Mouse (Mus musculus): ENCODE measurements around the gene Stard9. TPM values are rescaled to one million over a fixed set of nuclear protein-coding genes. Genes with fewer than 3 reads are reported as not detected.
A peak's percentile ranks its signal among the peaks of the same experiment; 100 is the strongest.

Gene Stard9
- polyA plus RNA-seq, 1 experiment from 2014 or later = 7.0 TPM

- no peak for ATAC-seq (ENCODE audit: low FRiP score)
- H3K9me3 ChIP-seq (ENCODE audit: control insufficient read depth, low read length) = no peaks in the 10 kb centered on the region
- 100% methylated on average over 1 of the region's 1 CpGs for WGBS
Measured at GRCm38 (mm10) chr2:120619538-120619937, 9.4 kb upstream of the Stard9 start.

GRCm38 (mm10) chr2:120622920-120623319 lies 6.0 kb upstream of the Stard9 start:
- no peak overlapping the region for H3K27ac ChIP-seq
- H3K9me3 ChIP-seq (ENCODE audit: control insufficient read depth, low read length) = no peaks in the 10 kb centered on the region
- DNase-seq (ENCODE audit: low spot score) (no peak), ATAC-seq (ENCODE audit: low FRiP score) (no peak)
- no peak overlapping the region for H3K9ac ChIP-seq
- no peak overlapping the region for H3K4me2 ChIP-seq (replicated peaks)
- H3K27me3 ChIP-seq (ENCODE audit: control insufficient read depth, insufficient read depth, low read length) = no peaks in the 10 kb centered on the region
- no peak overlapping the region for H3K4me3 ChIP-seq (replicated peaks; ENCODE audit: low read length)
- H3K4me1 ChIP-seq (replicated peaks; ENCODE audit: control insufficient read depth, insufficient read depth, low read length) = no peaks in the 10 kb centered on the region
- H3K36me3 ChIP-seq (replicated peaks; ENCODE audit: control insufficient read depth, insufficient read depth) = peaks cover 21% of the 10 kb centered on the region

More at GRCm38 (mm10) chr2:120619538-120619937, 9.4 kb upstream of the Stard9 start:
- H3K36me3 ChIP-seq (replicated peaks; ENCODE audit: control insufficient read depth, insufficient read depth) = peaks cover 50% of the 10 kb centered on the region
- no peak overlapping the region for H3K4me2 ChIP-seq (replicated peaks)
- H3K27ac ChIP-seq = no peak overlapping the region
- H3K4me1 ChIP-seq (replicated peaks; ENCODE audit: control insufficient read depth, insufficient read depth, low read length) = no peaks in the 10 kb centered on the region
- no peak overlapping the region for H3K9ac ChIP-seq
- no peak overlapping the region for H3K4me3 ChIP-seq (replicated peaks; ENCODE audit: low read length)
- H3K27me3 ChIP-seq (ENCODE audit: control insufficient read depth, insufficient read depth, low read length) = no peaks in the 10 kb centered on the region
- no peak for DNase-seq (ENCODE audit: low spot score)

GRCm38 (mm10) chr2:120628076-120628865 lies 650 bp upstream of the Stard9 start:
- 32% methylated on average over 10 of the region's 10 CpGs for WGBS
- H3K9me3 ChIP-seq (ENCODE audit: control insufficient read depth, low read length) = no peaks in the 10 kb centered on the region
- H3K27ac ChIP-seq = peak overlapping the region; percentile 60
- peaks cover 6% of the 10 kb centered on the region for H3K4me1 ChIP-seq (replicated peaks; ENCODE audit: control insufficient read depth, insufficient read depth, low read length)
- no peaks in the 10 kb centered on the region for H3K27me3 ChIP-seq (ENCODE audit: control insufficient read depth, insufficient read depth, low read length)
- H3K9ac ChIP-seq = peak overlapping the region; percentile 42
- H3K36me3 ChIP-seq (replicated peaks; ENCODE audit: control insufficient read depth, insufficient read depth) = peaks cover 8% of the 10 kb centered on the region; the same call in 1 of the 2 replicates
- peak overlapping the region; percentile 44 for H3K4me2 ChIP-seq (replicated peaks)
- no peak for DNase-seq (ENCODE audit: low spot score)
- ATAC-seq (ENCODE audit: low FRiP score) = peak; percentile 32; the same call in 1 of the 2 replicates
- peak overlapping the region; percentile 53 for H3K4me3 ChIP-seq (replicated peaks; ENCODE audit: low read length)

- H3K4me3 ChIP-seq (replicated peaks; ENCODE audit: low read length) = no peak overlapping the region
- H3K9me3 ChIP-seq (ENCODE audit: control insufficient read depth, low read length) = no peaks in the 10 kb centered on the region
- no peak for DNase-seq (ENCODE audit: low spot score)
- ATAC-seq (ENCODE audit: low FRiP score) = no peak
- H3K9ac ChIP-seq = no peak overlapping the region
- H3K27ac ChIP-seq = no peak overlapping the region
- H3K4me2 ChIP-seq (replicated peaks) = peak overlapping the region; percentile 63
- H3K27me3 ChIP-seq (ENCODE audit: control insufficient read depth, insufficient read depth, low read length) = no peaks in the 10 kb centered on the region
- H3K36me3 ChIP-seq (replicated peaks; ENCODE audit: control insufficient read depth, insufficient read depth) = peaks cover 13% of the 10 kb centered on the region; the same call in 1 of the 2 replicates
- H3K4me1 ChIP-seq (replicated peaks; ENCODE audit: control insufficient read depth, insufficient read depth, low read length) = peaks cover 6% of the 10 kb centered on the region
- 76% methylated on average over 2 of the region's 2 CpGs for WGBS
Measured at GRCm38 (mm10) chr2:120630246-120630645, 1.3 kb downstream of the Stard9 start.

DNA sequence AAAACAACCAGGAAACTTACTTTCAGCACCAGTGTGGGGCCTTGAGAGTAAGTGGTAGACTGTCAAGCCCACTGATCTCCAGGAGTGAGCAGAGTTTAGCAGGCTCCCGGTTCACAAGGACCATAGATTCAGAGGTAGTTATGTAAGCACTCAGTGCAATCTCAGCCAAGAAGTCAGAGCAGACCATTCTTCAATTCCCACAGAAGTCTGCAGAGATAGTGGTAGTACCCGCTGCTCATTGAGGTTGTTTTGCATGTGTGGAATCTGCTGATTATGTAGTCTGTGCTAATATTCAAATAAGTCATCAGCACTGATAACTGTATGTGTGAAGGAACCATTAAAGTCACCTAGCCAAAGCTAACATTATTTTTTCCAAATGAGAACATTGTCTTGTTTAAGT lies 1.7 kb downstream of the Stard9 start:
- WGBS = 66% methylated on average over 2 of the region's 2 CpGs
- ATAC-seq (ENCODE audit: low FRiP score) = no peak
- H3K4me2 ChIP-seq (replicated peaks) = no peak overlapping the region

GRCm38 (mm10) chr2:120631521-120631920 lies 2.6 kb downstream of the Stard9 start:
- Histone ChIP-seq H3K4me3 (replicated peaks; ENCODE audit: low read length) (no peak overlapping the region), H3K27me3 (ENCODE audit: control insufficient read depth, insufficient read depth, low read length) (no peaks in the 10 kb centered on the region), H3K9me3 (ENCODE audit: control insufficient read depth, low read length) (no peaks in the 10 kb centered on the region), H3K27ac (no peak overlapping the region), H3K4me1 (replicated peaks; ENCODE audit: control insufficient read depth, insufficient read depth, low read length) (peaks cover 6% of the 10 kb centered on the region), H3K9ac (no peak overlapping the region), H3K36me3 (replicated peaks; ENCODE audit: control insufficient read depth, insufficient read depth) (peaks cover 13% of the 10 kb centered on the region; the same call in 1 of the 2 replicates), H3K4me2 (replicated peaks) (no peak overlapping the region)
- no peak for DNase-seq (ENCODE audit: low spot score)
- WGBS = 88% methylated on average over 2 of the region's 2 CpGs
- no peak for ATAC-seq (ENCODE audit: low FRiP score)

More for the DNA sequence above, 1.7 kb downstream of the Stard9 start:
- Histone ChIP-seq H3K4me3 (replicated peaks; ENCODE audit: low read length) (no peak overlapping the region), H3K27ac (no peak overlapping the region), H3K27me3 (ENCODE audit: control insufficient read depth, insufficient read depth, low read length) (no peaks in the 10 kb centered on the region), H3K9ac (no peak overlapping the region), H3K4me1 (replicated peaks; ENCODE audit: control insufficient read depth, insufficient read depth, low read length) (peaks cover 6% of the 10 kb centered on the region), H3K9me3 (ENCODE audit: control insufficient read depth, low read length) (no peaks in the 10 kb centered on the region), H3K36me3 (replicated peaks; ENCODE audit: control insufficient read depth, insufficient read depth) (peaks cover 13% of the 10 kb centered on the region; the same call in 1 of the 2 replicates)
- no peak for DNase-seq (ENCODE audit: low spot score)

- peaks cover 13% of the 10 kb centered on the region; the same call in 1 of the 2 replicates for H3K36me3 ChIP-seq (replicated peaks; ENCODE audit: control insufficient read depth, insufficient read depth)
- peaks cover 6% of the 10 kb centered on the region for H3K4me1 ChIP-seq (replicated peaks; ENCODE audit: control insufficient read depth, insufficient read depth, low read length)
- DNase-seq (ENCODE audit: low spot score) = no peak
- no peak overlapping the region for H3K9ac ChIP-seq
- no peak overlapping the region for H3K4me2 ChIP-seq (replicated peaks)
- H3K27ac ChIP-seq = no peak overlapping the region
- 79% methylated on average over 4 of the region's 4 CpGs for WGBS
- no peak overlapping the region for H3K4me3 ChIP-seq (replicated peaks; ENCODE audit: low read length)
- no peaks in the 10 kb centered on the region for H3K27me3 ChIP-seq (ENCODE audit: control insufficient read depth, insufficient read depth, low read length)
- no peak for ATAC-seq (ENCODE audit: low FRiP score)
- H3K9me3 ChIP-seq (ENCODE audit: control insufficient read depth, low read length) = no peaks in the 10 kb centered on the region
Measured at GRCm38 (mm10) chr2:120631957-120632356, 3.0 kb downstream of the Stard9 start.

DNA sequence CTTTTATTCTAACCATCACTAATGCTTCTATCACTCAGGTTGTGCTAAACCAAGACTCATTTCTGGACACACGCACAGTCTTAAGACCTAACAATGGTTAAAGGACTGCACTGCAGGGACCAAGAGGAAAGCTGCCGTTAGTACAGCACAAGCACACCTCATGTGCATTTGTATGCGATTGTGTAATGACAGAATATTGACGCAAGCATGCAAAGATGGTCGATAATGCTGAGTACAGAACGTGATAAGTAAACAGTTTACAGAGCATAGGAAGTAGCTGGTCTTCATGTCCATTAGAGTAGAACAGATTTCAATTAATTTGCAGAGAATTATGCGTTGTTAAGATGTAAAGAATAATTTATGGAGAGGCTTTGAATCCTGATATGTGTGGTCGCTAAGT lies 11.9 kb downstream of the Stard9 start:
- ATAC-seq (ENCODE audit: low FRiP score) (no peak), DNase-seq (ENCODE audit: low spot score) (no peak)
- WGBS = 93% methylated on average over 8 of the region's 8 CpGs

DNA sequence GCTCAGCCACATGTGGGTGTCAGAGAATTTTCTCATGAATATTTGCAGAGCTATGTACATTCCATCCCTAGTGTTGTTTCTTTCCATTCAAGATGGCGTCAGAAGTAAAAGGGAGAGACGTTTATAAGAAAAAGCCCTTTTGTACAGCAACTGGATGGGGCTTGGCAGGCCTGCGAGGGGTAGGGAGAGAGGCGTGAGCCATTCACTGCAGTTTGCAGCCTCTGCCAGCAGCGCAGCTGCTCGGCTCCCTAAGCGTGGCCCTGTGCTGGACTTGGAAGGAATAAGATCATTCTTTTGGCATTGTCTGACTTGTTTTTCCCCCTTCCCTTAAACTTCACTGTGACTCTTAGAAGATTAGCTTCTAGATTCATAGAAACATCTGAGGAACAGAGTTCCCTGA lies 14.9 kb downstream of the Stard9 start:
- peak; percentile 53; the same call in 1 of the 2 replicates for ATAC-seq (ENCODE audit: low FRiP score)
- H3K9me3 ChIP-seq (ENCODE audit: control insufficient read depth, low read length) = no peaks in the 10 kb centered on the region

More for the DNA sequence above, 11.9 kb downstream of the Stard9 start:
- Histone ChIP-seq H3K9me3 (ENCODE audit: control insufficient read depth, low read length) (no peaks in the 10 kb centered on the region), H3K36me3 (replicated peaks; ENCODE audit: control insufficient read depth, insufficient read depth) (0 out of 2 replicates have a peak, but pooled peaks cover 6% of the 10 kb centered on the region), H3K27me3 (ENCODE audit: control insufficient read depth, insufficient read depth, low read length) (no peaks in the 10 kb centered on the region), H3K4me3 (replicated peaks; ENCODE audit: low read length) (no peak overlapping the region), H3K9ac (no peak overlapping the region), H3K27ac (no peak overlapping the region), H3K4me2 (replicated peaks) (no peak overlapping the region), H3K4me1 (replicated peaks; ENCODE audit: control insufficient read depth, insufficient read depth, low read length) (no peaks in the 10 kb centered on the region)

More for the DNA sequence above, 14.9 kb downstream of the Stard9 start:
- Histone ChIP-seq H3K4me1 (replicated peaks; ENCODE audit: control insufficient read depth, insufficient read depth, low read length) (no peaks in the 10 kb centered on the region), H3K4me2 (replicated peaks) (no peak overlapping the region), H3K27me3 (ENCODE audit: control insufficient read depth, insufficient read depth, low read length) (no peaks in the 10 kb centered on the region), H3K27ac (0 out of 2 replicates have a peak overlapping the region, but pooled peaks have one; percentile 32), H3K9ac (no peak overlapping the region), H3K4me3 (replicated peaks; ENCODE audit: low read length) (no peak overlapping the region), H3K36me3 (replicated peaks; ENCODE audit: control insufficient read depth, insufficient read depth) (0 out of 2 replicates have a peak, but pooled peaks cover 6% of the 10 kb centered on the region)
- WGBS = 60% methylated on average over 7 of the region's 7 CpGs
- peak; percentile 32 for DNase-seq (ENCODE audit: low spot score)
